Mouse (Mus musculus) E14TG2a.4 (cell line): ENCODE measurements at regions not wholly inside any gene's neighbourhood (a gene's known extent, or its start where the extent isn't known, plus 50 kb on each side); places are given as distances from the start of the nearest gene placed in this dataset.

Experiments used
- CTCF ChIP-seq: conservative IDR thresholded peaks from 2 replicates; pipeline ENCODE4 v1.5.1; 2014; ENCODE audit warnings: low read length
- NANOG ChIP-seq: IDR thresholded peaks from 2 replicates; pipeline ENCODE4 v1.6.1; 2014; ENCODE audit warnings: borderline replicate concordance, low read length, mixed read lengths

DNA sequence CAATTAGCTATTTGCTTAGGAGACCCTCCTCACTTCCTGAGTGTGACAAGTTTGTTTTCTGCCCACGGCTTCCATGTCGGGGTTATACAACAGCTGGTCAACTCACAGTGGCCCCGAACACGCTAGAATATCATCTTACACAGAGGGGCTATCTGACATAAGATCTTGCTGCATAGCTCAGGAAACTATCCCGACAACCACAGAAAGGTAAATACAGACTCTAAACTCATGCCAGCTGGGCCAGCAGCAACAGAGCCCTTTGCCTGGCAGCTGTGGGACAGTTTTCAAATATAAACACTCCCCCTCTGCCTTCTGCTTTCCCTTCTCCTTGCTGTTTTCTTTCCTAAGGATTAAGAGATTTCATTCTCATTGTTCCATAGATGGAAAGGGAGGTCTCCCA lies 352.5 kb downstream of the Tns1 start:
- TF ChIP-seq CTCF (no peak), NANOG (no peak)
